Mouse (Mus musculus) NIH3T3 (cell line): ENCODE data around the gene Ogdh.
"Not testable (repeated sequence)": the region's sequence is repeated elsewhere in the genome, so short reads cannot be mapped to it uniquely, and the experiment has no call there.

Source experiments
- DNase-seq: peaks from one replicate; pipeline ENCODE4 v3.0.0-alpha.2; 2012; ENCODE audit warnings: low read depth

The Ogdh gene

GRCm38 (mm10) chr11:6291401-6292115 is at the start of gene Ogdh:
TSS of gene Ogdh (plus strand) at chr11:6291633.
- DNase-seq, result peak; percentile 99

- DNase-seq, result no peak
Measured at GRCm38 (mm10) chr11:6244707-6245106, 46.7 kb upstream of the Ogdh start.

GRCm38 (mm10) chr11:6252248-6252647 is 39.2 kb upstream of the Ogdh start:
- DNase-seq, result no peak

- no peak for DNase-seq
Measured at GRCm38 (mm10) chr11:6252824-6253223, 38.6 kb upstream of the Ogdh start.

DNA sequence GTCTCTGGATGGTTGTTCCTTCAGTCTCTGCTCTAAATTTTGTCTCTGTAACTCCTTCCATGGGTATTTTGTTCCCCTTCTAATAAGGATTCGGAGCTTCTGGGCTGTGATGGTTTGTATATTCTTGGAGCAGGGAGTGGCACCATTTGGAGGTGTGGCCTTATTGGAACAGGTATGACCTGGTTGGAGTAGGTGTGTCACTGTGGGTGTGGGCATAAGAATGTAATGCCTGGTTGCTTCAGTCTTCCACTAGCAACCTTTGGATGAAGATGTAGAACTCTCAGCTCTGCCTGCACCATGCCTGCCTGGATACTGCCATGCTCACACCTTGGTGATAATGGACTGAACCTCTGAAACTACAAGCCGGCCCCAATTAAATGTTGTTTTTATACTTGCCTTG is 36.8 kb upstream of the Ogdh start:
- DNase-seq, result not testable (repeated sequence)

- DNase-seq, result no peak
Measured at GRCm38 (mm10) chr11:6256490-6257072, 34.9 kb upstream of the Ogdh start.

DNA sequence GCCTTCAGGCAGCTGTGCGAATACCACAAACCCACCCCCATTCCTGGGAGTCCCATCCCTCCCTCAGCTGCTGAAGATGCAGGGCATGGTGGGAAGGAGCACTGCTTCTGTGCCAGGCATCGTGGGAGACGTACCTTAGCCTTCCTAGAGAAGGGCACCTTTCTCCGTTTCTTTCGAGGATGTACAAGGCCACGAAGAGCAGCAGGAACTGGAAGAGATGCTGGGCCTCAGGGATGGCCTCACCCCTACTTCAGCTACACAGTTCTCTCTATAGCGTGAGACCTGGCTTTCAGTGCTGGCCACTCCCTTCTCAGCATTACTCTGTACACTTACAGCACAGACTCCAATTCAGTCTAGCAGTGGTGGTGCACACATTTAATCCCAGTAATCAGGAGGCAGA is 32.0 kb upstream of the Ogdh start:
- no peak for DNase-seq

- DNase-seq, result peak; percentile 88
Measured at GRCm38 (mm10) chr11:6261434-6262082, 29.9 kb upstream of the Ogdh start.

DNA sequence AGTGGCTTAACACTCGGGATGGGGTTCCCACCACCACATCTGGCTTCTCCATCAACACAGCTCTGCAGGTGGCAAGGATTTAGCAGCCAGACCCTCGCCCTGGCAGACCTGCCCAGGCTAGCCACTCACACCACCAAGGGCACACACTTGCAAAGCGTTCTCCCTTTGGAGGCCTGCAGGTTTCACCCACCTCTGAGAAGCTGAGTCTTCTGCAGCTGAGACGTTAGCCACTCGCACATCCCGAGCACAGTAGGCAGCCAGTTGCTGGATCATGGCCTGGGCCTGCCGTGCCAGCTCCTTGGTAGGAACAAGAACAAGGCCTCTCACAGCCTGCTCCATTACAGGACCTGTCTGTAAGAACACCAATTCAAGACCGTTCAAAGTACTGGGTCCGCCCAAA is 24.8 kb upstream of the Ogdh start:
- DNase-seq, result no peak

DNA sequence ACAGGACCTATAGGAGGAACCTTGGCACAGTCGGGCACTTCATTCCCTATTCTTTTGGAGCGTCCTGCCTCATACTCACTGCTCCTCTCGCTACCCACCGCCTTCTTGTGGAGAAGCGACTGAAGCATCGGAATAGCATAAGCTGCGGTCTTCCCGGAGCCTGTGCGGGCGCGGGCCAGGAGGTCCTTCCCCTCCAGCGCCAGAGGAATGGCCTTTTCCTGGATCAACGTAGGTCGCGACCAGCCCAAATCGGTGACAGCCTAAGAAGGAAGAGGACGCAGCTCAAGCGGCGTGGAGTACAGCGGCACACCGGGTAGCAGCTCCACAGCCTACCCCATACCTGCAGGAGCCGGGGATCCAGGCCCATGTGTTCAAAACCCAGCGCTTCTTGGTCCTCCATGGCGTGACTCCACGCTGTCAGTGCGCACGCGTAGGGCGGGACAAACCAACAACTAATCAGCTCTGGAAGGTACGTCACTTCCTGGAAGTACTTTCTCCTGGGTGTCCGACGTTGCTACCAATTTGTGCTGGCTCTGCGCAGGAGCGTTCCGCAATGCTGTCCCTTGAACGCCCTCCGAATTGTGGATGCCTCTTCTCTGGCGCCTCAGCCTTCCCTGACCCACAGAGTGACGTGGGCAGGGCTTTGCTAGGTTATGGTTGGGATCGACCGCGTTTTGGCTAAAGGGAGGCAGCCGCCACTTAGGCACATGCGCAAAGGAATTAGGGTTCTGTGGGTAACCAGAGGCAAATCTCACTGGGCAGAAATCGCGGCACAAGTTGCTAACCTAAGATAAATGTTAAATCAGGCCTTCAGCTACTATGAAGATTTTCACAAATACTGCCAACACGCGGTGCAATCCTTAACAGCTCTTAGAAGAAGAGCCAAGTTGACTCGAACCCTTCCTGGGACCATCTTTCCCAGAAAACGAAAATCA is 23.8 kb upstream of the Ogdh start, which contains the start of gene Ddx56:
Gene Ddx56, minus strand, starts transcription at position 453 of the 935 bp plus-strand sequence.
- DNase-seq, result peak; percentile 98

DNA sequence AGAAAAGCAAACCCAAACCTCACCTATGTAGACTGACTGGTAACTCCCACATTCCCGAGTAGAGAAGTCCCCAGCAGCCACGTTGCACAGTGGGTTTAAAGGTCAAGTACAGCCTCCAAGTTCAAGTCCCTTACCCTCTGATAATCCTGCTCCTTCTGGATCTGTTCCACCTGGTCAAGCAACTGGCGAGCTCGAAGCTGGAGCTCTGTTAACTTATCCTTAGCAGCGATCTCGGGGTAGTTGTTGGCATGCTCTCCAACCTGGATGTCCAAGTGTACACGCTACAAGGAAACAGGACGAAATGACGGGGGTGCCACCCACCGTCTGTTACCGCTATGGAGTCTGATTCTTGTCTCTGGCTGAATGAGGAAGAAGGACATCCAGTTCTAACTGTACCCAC is 17.8 kb upstream of the Ogdh start:
- no peak for DNase-seq

DNA sequence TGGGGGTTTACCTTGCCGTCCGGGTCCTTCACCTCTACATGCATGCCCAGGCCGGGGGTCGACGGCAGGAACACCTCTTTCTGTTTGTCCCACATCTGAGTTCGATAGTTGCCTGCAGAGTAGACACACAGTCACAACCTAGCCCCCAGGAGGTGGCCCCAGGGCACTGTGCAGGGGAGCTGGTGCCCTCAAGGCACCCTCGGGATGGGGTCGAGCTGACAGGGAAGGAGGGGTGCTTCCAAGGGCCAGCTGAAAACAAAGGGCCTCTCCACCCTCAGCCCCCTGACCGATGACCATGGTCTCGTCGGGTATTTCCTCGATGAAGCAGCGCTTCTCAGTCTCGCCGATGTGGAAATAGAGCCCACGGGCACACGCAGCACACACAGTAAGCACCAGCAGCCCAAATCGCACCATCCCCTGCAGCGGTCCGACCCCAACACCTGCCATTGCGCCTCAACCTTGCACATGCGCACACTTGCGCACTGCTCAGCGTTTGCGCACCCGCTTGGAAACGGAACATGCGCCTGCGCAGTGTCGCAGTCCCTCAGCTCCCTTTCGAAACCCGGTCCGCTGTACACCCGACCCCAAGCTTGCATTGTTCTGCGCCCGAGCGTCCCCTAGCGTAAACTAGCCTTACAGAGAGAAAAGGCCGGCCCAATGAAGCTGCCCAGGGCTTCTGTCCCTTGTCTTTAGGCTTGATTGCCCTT is 16.9 kb upstream of the Ogdh start, which contains the start of gene Tmed4:
Gene Tmed4, minus strand, starts transcription at position 484 of the 707 bp plus-strand sequence.
- peak; percentile 99 for DNase-seq

DNA sequence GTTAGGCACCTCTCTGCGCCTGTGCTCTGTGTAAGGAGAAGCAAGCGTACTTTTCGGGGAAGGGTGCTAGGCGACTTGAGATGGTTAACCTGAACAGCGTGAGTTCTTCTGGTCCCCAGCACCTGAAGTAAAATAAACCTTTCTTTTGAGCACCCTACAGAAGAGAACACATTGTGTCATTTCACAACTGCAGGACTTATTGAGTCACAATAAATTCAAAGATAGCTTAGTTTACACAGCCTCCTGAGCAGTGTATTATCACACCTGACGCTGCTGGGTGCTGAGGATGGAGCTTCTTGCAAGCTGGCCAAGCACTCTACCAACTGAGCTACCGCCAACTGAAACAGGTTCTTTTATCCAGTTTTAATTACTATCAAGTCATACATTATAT is 16.3 kb upstream of the Ogdh start:
- no peak for DNase-seq

DNA sequence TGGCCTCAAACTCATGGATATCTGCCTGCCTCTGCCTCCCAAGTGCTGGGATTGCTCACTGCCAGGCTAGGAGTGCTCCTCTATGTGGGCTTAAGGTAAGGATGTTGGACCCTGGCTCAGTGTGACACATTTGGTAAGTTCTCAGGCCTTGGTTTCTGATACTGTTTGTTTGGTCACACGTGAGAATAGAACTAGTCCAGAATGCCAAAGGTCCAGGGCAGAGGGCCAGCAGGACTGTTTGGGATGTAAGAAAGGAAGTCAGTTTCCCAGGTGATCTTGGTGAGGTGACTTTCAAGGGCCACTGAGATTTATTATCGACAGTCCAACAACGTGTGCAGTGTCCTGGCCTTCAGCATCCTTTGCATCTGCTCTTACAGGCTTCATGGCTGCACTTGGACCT is 15.0 kb upstream of the Ogdh start:
- DNase-seq, result no peak

DNA sequence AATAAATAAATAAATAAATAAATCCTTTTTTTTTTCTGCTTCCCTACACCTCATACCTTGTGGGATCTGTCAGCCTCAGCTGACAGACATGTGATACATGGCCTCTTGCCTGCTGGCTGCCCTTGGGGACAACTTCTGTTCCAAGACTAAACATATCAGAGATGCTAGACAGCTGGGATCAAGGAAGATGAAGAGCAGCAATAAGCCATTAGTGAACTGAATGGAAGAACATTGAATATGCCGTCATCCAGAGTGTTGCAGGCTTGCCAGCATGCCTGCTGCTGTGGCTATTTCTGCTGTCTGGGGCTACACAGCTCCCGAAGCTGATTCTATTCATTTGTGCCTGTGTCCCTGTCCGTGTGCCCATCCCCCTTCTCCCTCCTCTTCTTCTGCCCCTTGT is 8.5 kb upstream of the Ogdh start:
- DNase-seq, result no peak

DNA sequence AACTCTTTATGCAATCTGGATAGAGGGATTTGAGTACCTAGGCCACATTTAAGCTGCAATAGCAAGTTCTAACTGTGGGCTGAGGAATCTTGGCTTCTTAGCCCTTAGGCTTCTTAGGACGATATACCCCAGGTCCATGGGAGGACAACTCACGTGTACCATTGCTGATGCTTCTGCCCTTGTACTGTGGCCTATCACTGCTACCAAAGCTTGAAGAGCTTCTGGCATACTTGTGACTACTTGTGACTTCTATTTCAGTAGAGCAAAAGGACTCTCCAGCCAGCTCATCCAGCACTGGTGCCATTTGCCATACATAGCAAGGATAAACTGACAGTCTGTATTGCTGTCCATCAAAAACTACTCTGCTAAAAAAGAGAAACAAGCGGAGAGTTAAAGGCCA is 1.3 kb upstream of the Ogdh start:
- DNase-seq, result no peak

GRCm38 (mm10) chr11:6290883-6291282 is 550 bp upstream of the Ogdh start:
- DNase-seq, result no peak

DNA sequence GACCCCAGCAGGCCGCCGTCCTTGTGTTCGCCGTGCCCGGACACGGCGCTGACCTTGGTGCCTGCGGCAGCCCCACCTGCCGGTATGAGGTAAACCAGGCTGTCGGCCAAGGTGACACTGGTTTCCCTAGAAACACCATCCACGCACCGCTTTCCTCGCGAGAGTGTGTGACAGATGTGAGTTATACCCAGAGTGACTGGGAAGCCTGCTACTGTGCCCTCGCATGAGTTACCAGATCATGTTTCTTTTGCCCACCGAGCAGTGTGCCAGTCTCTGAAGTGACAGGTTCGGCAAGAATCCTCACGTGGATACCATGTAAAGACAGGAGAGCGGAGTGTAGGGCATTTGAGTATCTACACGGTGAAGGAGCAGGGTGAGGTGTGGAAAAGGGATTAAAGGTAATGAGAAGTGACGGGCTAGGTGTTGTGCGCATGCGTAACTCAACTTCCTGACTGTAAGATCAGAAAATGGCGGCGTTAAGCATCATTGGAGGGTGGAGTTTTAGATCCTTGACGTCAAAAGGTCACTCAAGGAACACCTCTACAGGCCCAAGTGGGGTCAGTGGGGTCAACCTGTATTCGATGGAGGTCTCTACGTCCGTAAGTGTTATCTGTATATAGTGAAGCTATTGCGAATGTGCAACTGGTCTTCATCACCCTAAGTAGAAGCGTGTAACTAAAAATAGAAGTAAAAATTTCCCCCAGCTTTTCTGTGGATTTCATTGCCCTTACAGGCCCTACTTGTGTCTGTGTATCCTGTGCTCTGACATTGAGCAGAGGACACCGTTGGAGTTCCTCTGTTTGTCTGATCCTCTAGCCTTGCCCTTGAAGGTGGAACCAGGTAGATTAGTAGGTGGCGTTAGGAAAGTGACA is 919 bp downstream of the Ogdh start:
- peak; percentile 86 for DNase-seq

DNA sequence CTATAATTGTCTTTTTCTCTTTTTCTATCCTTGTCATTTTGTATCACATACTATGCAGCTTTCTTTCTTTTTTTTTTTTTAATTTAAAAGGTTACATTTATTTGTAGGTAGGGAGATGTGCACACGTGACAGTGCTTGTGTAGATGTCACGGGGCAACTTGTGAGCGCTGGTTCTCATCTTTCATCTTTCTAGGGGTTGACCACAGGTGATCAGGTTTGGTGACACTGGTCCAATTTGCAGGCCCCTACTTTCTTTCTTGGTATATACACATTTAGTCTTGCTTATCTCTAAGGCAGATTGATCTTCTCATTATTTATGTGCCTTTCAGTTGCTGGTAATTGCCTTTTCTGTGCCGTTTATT is 1.5 kb downstream of the Ogdh start:
- no peak for DNase-seq

DNA sequence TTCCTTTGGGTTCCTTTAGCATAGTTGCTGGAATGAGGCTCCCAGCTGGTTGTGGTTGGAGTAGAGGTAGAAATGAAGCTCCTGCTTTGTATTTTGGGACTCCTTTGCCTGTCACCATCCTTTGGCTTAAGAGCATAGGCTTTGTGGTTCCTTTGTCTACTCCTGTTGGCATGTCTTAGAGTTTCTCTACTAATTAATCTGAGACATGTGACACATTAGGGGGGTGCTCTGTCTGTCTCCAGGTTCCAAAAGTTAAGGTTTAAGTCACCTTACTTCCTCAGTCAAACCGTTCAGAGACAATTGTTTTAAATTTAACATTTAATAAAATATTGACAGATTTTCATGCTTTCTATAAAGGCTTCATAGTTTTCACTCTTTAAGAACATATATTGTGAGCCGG is 2.2 kb downstream of the Ogdh start:
- no peak for DNase-seq

DNA sequence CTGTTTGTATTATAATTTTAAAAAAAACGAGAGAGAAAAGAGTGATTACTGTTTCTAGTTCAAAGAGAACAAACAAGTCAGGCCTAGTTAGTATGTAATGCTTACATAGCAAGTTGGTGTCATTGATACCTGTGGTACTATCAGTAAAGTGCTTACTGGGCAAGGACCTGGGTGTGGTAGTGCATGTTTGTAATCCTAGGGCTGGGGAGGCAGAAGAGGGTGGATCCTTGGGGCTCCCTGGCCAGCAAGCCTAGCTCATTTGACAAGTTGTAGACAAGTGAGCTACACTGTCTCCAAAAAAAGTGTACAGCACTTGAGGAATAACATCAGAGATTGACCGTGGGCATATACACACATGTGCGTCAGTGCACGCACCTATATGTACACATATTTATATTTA is 3.2 kb downstream of the Ogdh start:
- no peak for DNase-seq
